Mouse (Mus musculus) cerebellum, adult 11-12 months (tissue): ENCODE data around the gene Rgs14.

Experiments
- DNase-seq: peaks from one replicate; pipeline ENCODE4 v3.0.0; 2022

Gene Rgs14

GRCm38 (mm10) chr13:55404853-55405782 lies 35.6 kb downstream of the Rgs14 start:
- peak; percentile 40 for DNase-seq

- no peak for DNase-seq
These were observed 36.4 kb downstream of the Rgs14 start for GRCm38 (mm10) chr13:55405783-55406390.

- no peak for DNase-seq
These were observed 37.8 kb downstream of the Rgs14 start for GRCm38 (mm10) chr13:55407341-55407740.

GRCm38 (mm10) chr13:55408546-55409120 lies 39.1 kb downstream of the Rgs14 start:
- no peak for DNase-seq

- no peak for DNase-seq
These were observed 42.3 kb downstream of the Rgs14 start for GRCm38 (mm10) chr13:55411826-55412225.

GRCm38 (mm10) chr13:55412643-55413307 lies 43.2 kb downstream of the Rgs14 start:
- no peak for DNase-seq

GRCm38 (mm10) chr13:55413333-55413732 lies 43.8 kb downstream of the Rgs14 start:
- no peak for DNase-seq

- no peak for DNase-seq
These were observed 45.3 kb downstream of the Rgs14 start, which contains the start of gene Pfn3 for GRCm38 (mm10) chr13:55414743-55415380. Gene Pfn3, minus strand, starts transcription at chr13:55415232.

- DNase-seq = peak; percentile 74
These were observed 48.5 kb downstream of the Rgs14 start for GRCm38 (mm10) chr13:55418004-55418403.

- no peak for DNase-seq
These were observed 49.6 kb downstream of the Rgs14 start for GRCm38 (mm10) chr13:55419142-55419541.

- DNase-seq = no peak
These were observed 50.7 kb downstream of the Rgs14 start for GRCm38 (mm10) chr13:55420018-55420932.

GRCm38 (mm10) chr13:55420933-55421800 lies 51.6 kb downstream of the Rgs14 start:
- DNase-seq = no peak

GRCm38 (mm10) chr13:55426613-55427012 lies 57.1 kb downstream of the Rgs14 start, which contains the start of gene F12:
Gene F12, minus strand, starts transcription at chr13:55426793.
- no peak for DNase-seq

GRCm38 (mm10) chr13:55429226-55429888 lies 59.8 kb downstream of the Rgs14 start:
- no peak for DNase-seq

- DNase-seq = no peak
These were observed 61.0 kb downstream of the Rgs14 start for GRCm38 (mm10) chr13:55430566-55430965.

GRCm38 (mm10) chr13:55431889-55432685 lies 62.6 kb downstream of the Rgs14 start:
- DNase-seq = no peak
